Mouse (Mus musculus): ENCODE measurements around the gene Gm10840.
"Not testable (repeated sequence)": the region's sequence is repeated elsewhere in the genome, so short reads cannot be mapped to it uniquely, and the experiment has no call there.

The Gm10840 gene

GRCm38 (mm10) chr11:106160841-106161721, at the start of gene Gm10840, which contains the start of gene Limd2:
Gm10840 (plus strand) TSS chr11:106160850.
Limd2 (minus strand) TSS chr11:106160860.
- DNase-seq (ENCODE audit: low spot score): no peak

- no peak for DNase-seq (ENCODE audit: low spot score)
Measured at GRCm38 (mm10) chr11:106111688-106112087, 49.0 kb upstream of the Gm10840 start.

GRCm38 (mm10) chr11:106122221-106122620, 38.4 kb upstream of the Gm10840 start:
- DNase-seq (ENCODE audit: low spot score): no peak

- DNase-seq (ENCODE audit: low spot score): peak; percentile 4
Measured at GRCm38 (mm10) chr11:106122736-106123135, 37.9 kb upstream of the Gm10840 start.

- DNase-seq (ENCODE audit: low spot score): no peak
Measured at GRCm38 (mm10) chr11:106124784-106125183, 35.9 kb upstream of the Gm10840 start.

GRCm38 (mm10) chr11:106125827-106126226, 34.8 kb upstream of the Gm10840 start:
- DNase-seq (ENCODE audit: low spot score): no peak

- DNase-seq (ENCODE audit: low spot score): not testable (repeated sequence)
Measured at GRCm38 (mm10) chr11:106126727-106127373, 33.8 kb upstream of the Gm10840 start.

- DNase-seq (ENCODE audit: low spot score): no peak
Measured at GRCm38 (mm10) chr11:106129477-106129876, 31.2 kb upstream of the Gm10840 start.

- DNase-seq (ENCODE audit: low spot score): no peak
Measured at GRCm38 (mm10) chr11:106132516-106132915, 28.1 kb upstream of the Gm10840 start.

- no peak for DNase-seq (ENCODE audit: low spot score)
Measured at GRCm38 (mm10) chr11:106134580-106135528, 25.8 kb upstream of the Gm10840 start.

GRCm38 (mm10) chr11:106151219-106151618, 9.4 kb upstream of the Gm10840 start:
- DNase-seq (ENCODE audit: low spot score): no peak

GRCm38 (mm10) chr11:106152132-106152531, 8.5 kb upstream of the Gm10840 start:
- no peak for DNase-seq (ENCODE audit: low spot score)

- DNase-seq (ENCODE audit: low spot score): no peak
Measured at GRCm38 (mm10) chr11:106154091-106154490, 6.6 kb upstream of the Gm10840 start.

- no peak for DNase-seq (ENCODE audit: low spot score)
Measured at GRCm38 (mm10) chr11:106154770-106155169, 5.9 kb upstream of the Gm10840 start.

GRCm38 (mm10) chr11:106155761-106156160, 4.9 kb upstream of the Gm10840 start:
- DNase-seq (ENCODE audit: low spot score): no peak

GRCm38 (mm10) chr11:106156257-106156656, 4.4 kb upstream of the Gm10840 start:
- DNase-seq (ENCODE audit: low spot score): no peak

GRCm38 (mm10) chr11:106157154-106157553, 3.5 kb upstream of the Gm10840 start:
- DNase-seq (ENCODE audit: low spot score): no peak

- no peak for DNase-seq (ENCODE audit: low spot score)
Measured at GRCm38 (mm10) chr11:106158081-106158929, 2.3 kb upstream of the Gm10840 start.

- DNase-seq (ENCODE audit: low spot score): no peak
Measured at GRCm38 (mm10) chr11:106158930-106159215, 1.8 kb upstream of the Gm10840 start.

- DNase-seq (ENCODE audit: low spot score): peak; percentile 67
Measured at GRCm38 (mm10) chr11:106159216-106159920, 1.3 kb upstream of the Gm10840 start.

Data from spleen, adult 12 weeks (tissue).